In the genomic region with DNA sequence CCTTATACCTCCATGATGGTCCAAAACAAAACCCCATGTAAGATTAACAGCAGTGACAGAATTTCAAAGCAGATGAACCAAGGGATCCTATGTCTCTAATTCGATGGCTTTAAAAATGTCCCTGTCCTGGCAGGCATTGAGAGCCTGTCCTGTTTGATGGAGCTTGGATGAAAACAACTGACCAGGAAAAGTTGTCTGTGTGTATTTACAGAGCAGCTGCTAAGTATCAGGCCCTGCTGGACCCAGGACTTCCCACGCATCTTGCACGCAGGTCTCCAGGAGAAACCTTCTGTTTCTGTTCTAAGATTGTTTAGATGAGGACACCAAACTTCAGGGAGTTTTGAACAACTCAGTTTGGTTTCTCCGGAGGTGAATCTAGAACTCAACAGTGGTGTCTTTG, we compare ENCODE assay signal across 24 mouse cellular contexts. TPM values are rescaled to one million over a fixed set of nuclear protein-coding genes. Genes with fewer than 3 reads are reported as not detected.
"Had no signal": no experiment of that assay in that cellular context is flagged by ENCODE, and none has a peak within 500 bp of the region (broad histone marks: within the 10 kb centered on the region; RNA-seq: fewer than 3 reads in every experiment).

No protein-coding gene starts in this region.

- H3K4me3 ChIP-seq: forebrain, embryonic 15.5 days; hindbrain, embryonic 13.5 days; hindbrain, embryonic 15.5 days; kidney, embryonic 15.5 days; limb, embryonic 13.5 days; limb, embryonic 15.5 days; liver, embryonic 12.5 days had no signal

- H3K9me3 ChIP-seq: forebrain, embryonic 15.5 days; hindbrain, embryonic 13.5 days; hindbrain, embryonic 15.5 days; kidney, embryonic 15.5 days; limb, embryonic 13.5 days; limb, embryonic 15.5 days; liver, embryonic 12.5 days had no signal

- H3K27me3 ChIP-seq: forebrain, embryonic 15.5 days; hindbrain, embryonic 13.5 days; hindbrain, embryonic 15.5 days; kidney, embryonic 15.5 days; limb, embryonic 13.5 days; limb, embryonic 15.5 days; liver, embryonic 12.5 days had no signal

- DNase-seq: forebrain, postnatal 0 days; gastrocnemius, postnatal 14 days; gastrocnemius, postnatal 36 days; kidney, adult 11 months; kidney, adult 2 months; kidney, adult 9 months; kidney, postnatal 14 days; kidney, postnatal 36 days; layer of hippocampus, adult 9-11 months; layer of hippocampus, postnatal 36 days; left cerebral cortex, postnatal 4 days; lung, adult 18-20 months had no signal

- H3K4me1 ChIP-seq: forebrain, embryonic 15.5 days; hindbrain, embryonic 13.5 days; hindbrain, embryonic 15.5 days; kidney, embryonic 15.5 days; limb, embryonic 13.5 days; limb, embryonic 15.5 days; liver, embryonic 12.5 days had no signal

- H3K36me3 ChIP-seq: forebrain, embryonic 15.5 days; hindbrain, embryonic 13.5 days; hindbrain, embryonic 15.5 days; kidney, embryonic 15.5 days; limb, embryonic 13.5 days; limb, embryonic 15.5 days; liver, embryonic 12.5 days had no signal

- H3K9ac ChIP-seq: forebrain, embryonic 15.5 days; forebrain, postnatal 0 days; hindbrain, embryonic 13.5 days; hindbrain, embryonic 15.5 days; kidney, embryonic 15.5 days; limb, embryonic 13.5 days; limb, embryonic 15.5 days; liver, embryonic 12.5 days; liver, embryonic 14.5 days had no signal

- H3K27ac ChIP-seq: forebrain, embryonic 15.5 days; hindbrain, embryonic 13.5 days; hindbrain, embryonic 15.5 days; hindbrain, postnatal 0 days; kidney, embryonic 15.5 days; kidney, postnatal 0 days; limb, embryonic 13.5 days; limb, embryonic 15.5 days; liver, embryonic 12.5 days; liver, embryonic 14.5 days had no signal

- H3K4me2 ChIP-seq: forebrain, embryonic 15.5 days; hindbrain, embryonic 13.5 days; hindbrain, embryonic 15.5 days; kidney, embryonic 15.5 days; limb, embryonic 13.5 days; limb, embryonic 15.5 days; liver, embryonic 12.5 days had no signal

- ATAC-seq: forebrain, embryonic 15.5 days; forebrain, postnatal 0 days; hindbrain, postnatal 0 days; intestine, embryonic 16.5 days; liver, embryonic 12.5 days had no signal

RNA-seq across cellular contexts. Expression of gene Rcan2, which starts 14.2 kb away (rescaled TPM):
- total RNA-seq: hematopoietic stem cell, adult 5-6 weeks had no signal
